Mouse (Mus musculus) activated CD4-positive, CD25-positive, alpha-beta regulatory T cell (primary cell): Measurements from ENCODE around the gene Bpifa1. TPM values are rescaled to one million over a fixed set of nuclear protein-coding genes. Genes with fewer than 3 reads are reported as not detected.

Experiments used
- polyA plus RNA-seq, 2 experiments: library from polyadenylated mRNA; unstranded; fragments of 100-300 nt; shearing (Covaris generic); gene quantifications; one replicate each; pipeline ENCODE4 v1.2.1; 2017

The Bpifa1 gene
- not detected for polyA plus RNA-seq

GRCm38 (mm10) chr2:154142580-154142979 is at the start of gene Bpifa1:
Gene Bpifa1, plus strand, starts transcription at chr2:154142880.

DNA sequence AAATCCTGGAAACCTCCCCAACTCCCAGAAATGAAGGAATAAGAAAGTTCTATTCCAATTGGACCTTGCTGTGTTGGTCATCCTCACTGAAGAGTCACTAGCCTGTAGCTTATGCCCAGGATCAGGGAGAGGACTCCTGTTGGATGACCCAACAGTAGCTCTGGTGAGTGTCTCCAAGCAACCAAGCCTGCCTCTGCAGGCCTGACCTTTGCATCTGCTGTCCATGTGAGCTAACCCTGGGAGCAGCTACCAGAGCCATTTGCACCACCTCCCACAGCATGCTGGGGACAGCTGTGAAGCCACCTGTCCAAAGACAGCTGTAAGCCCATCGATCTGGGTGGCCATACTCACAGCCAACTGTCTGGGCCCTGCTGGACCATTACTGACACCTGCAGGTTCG is 12.6 kb upstream of the Bpifa1 start, which contains the start of gene Bpifa3:
Bpifa3 (plus strand) TSS at position 217 of the 400 bp plus-strand sequence.

GRCm38 (mm10) chr2:154162307-154162706 is 19.6 kb downstream of the Bpifa1 start, which contains the start of gene Bpifa5:
Gene Bpifa5, plus strand, starts transcription at chr2:154162607.

DNA sequence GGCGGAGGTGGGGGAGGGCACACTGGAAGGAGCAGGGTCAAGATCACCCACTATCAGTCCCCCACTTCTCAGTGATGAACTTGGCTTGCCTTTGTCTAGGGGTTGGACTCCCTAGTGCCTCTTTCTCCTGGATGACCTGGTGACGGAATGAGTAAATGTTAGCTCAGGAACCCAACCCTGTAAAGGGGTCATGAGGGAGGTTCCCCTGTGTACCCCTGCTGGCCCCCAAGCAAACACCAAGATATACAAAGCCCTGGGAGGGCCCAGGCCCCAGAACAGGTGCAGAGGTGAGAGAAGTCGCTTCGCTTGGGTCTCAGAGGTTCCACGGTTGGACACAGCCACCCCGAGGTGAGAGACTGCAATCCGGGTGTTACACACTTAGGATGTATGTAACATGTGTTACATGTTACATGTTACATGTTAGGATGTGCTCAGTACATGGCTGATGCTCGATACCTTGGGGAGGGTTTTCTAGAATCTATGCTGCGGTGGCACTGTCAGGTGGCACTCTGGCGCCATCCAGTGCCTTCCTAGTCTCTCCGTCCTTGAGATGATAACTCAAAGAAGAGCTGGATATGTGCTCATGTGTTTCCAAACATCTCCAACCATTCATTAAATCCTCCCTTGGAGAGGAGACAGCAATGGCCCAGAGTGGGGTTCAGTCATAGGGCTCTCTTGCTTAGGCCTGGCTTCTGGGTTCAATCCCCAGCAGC is 48.0 kb downstream of the Bpifa1 start, which contains the start of gene Bpifb1:
Bpifb1 (plus strand) TSS at position 273 of the 713 bp plus-strand sequence.

Other genes with a start within 250 kb of the Bpifa1 start
- not detected for gene Bpifb6, start 242.5 kb upstream of the Bpifa1 start, polyA plus RNA-seq
- not detected for gene Bpifb3, start 224.7 kb upstream of the Bpifa1 start, polyA plus RNA-seq
- not detected for gene Bpifb4, start 204.7 kb upstream of the Bpifa1 start, polyA plus RNA-seq
- gene Bpifa6, start 167.9 kb upstream of the Bpifa1 start, polyA plus RNA-seq, result not detected
- 1 to 10 TPM; 1.5 to 3.0 TPM for gene Bpifa2, start 134.6 kb upstream of the Bpifa1 start, polyA plus RNA-seq
- gene Bpifa3, start 12.5 kb upstream of the Bpifa1 start, polyA plus RNA-seq, result not detected
- not detected for gene Bpifa5, start 19.7 kb downstream of the Bpifa1 start, polyA plus RNA-seq
- not detected for gene Bpifb1, start 47.9 kb downstream of the Bpifa1 start, polyA plus RNA-seq
- gene Bpifb5, start 80.9 kb downstream of the Bpifa1 start, polyA plus RNA-seq, result not detected
- not detected for gene Bpifb9a, start 115.0 kb downstream of the Bpifa1 start, polyA plus RNA-seq
- not detected for gene Bpifb9b, start 164.3 kb downstream of the Bpifa1 start, polyA plus RNA-seq
- 10 to 100 TPM; 17.7 to 32.1 TPM for gene Cdk5rap1, start 230.1 kb downstream of the Bpifa1 start, polyA plus RNA-seq